In the genomic region with DNA sequence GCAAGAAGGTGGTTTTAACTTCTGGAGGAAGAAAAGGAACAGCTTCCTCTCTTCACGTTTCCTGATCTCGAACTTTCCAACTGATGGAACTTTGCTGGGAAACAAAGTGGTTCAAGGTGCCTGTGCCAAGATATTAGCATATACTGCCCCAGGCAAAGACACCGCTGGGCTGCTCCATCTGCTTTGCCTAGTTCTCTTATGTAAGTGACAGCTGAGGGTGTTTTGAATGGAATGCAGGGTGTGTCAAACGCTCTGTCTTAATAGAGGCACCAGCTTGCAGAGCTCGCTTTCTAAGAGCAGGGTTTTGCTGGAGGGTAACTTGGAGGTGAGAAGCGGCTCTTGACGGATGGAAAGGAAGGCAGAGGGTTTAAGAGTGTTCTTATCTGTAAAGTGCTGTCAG, we compare ENCODE assay signal across 9 mouse cellular contexts. TPM values are rescaled to one million over a fixed set of nuclear protein-coding genes. Genes with fewer than 3 reads are reported as not detected.
DNase-seq lines count a peak whose midpoint lies in the region; ATAC-seq and TF ChIP-seq lines count a peak whose summit lies in the region.
"Had no signal": no experiment of that assay in that cellular context is flagged by ENCODE, and none has a peak within 500 bp of the region (broad histone marks: within the 10 kb centered on the region; RNA-seq: fewer than 3 reads in every experiment).

No protein-coding gene starts in this region.

- H3K4me1 ChIP-seq in cerebellum, adult 2 months (ENCODE audit: control insufficient read depth, insufficient read depth, low read length): peaks cover 19% of the 10 kb centered on the region; the same call in 1 of the 2 replicates
- H3K4me1 ChIP-seq in embryonic facial prominence, embryonic 15.5 days: peaks cover 24% of the 10 kb centered on the region
- peaks cover 14% of the 10 kb centered on the region; the same call in 1 of the 2 replicates for H3K4me1 ChIP-seq in lung, embryonic 14.5 days (ENCODE audit: insufficient read depth)

- no peak for TF ChIP-seq POLR2A in cerebellum, adult 2 months (IDR thresholded peaks at IDR 0.05; ENCODE audit: borderline replicate concordance, insufficient read depth, low read length)

- H3K27ac ChIP-seq in cerebellum, adult 2 months (ENCODE audit: insufficient read depth, low read length): no peak overlapping the region
- 0 out of 2 replicates have a peak overlapping the region, but pooled peaks have one; percentile 25 for H3K27ac ChIP-seq in embryonic facial prominence, embryonic 15.5 days (replicated peaks)
- H3K27ac ChIP-seq in lung, embryonic 14.5 days (ENCODE audit: low read depth): no peak overlapping the region
- H3K27ac ChIP-seq: macrophage had no signal

- H3K9ac ChIP-seq in embryonic facial prominence, embryonic 15.5 days: no peak overlapping the region
- no peak overlapping the region for H3K9ac ChIP-seq in lung, embryonic 14.5 days

- no peaks in the 10 kb centered on the region for H3K36me3 ChIP-seq in embryonic facial prominence, embryonic 15.5 days
- H3K36me3 ChIP-seq in lung, embryonic 14.5 days (ENCODE audit: insufficient read depth): no peaks in the 10 kb centered on the region

- no peak for TF ChIP-seq CTCF in cerebellum, adult 2 months (IDR thresholded peaks at IDR 0.05; ENCODE audit: borderline replicate concordance, insufficient read depth, low read depth, low read length)
- no peak for TF ChIP-seq CTCF in lung, embryonic 14.5 days (IDR thresholded peaks at IDR 0.05; ENCODE audit: low read depth)

- 42% methylated on average over 7 of the region's 7 CpGs for WGBS in cerebellum, adult 2 months
- WGBS in embryonic facial prominence, embryonic 15.5 days: 6% methylated on average over 7 of the region's 7 CpGs
- 13% methylated on average over 7 of the region's 7 CpGs for WGBS in lung, embryonic 14.5 days

- 0 out of 2 replicates have a peak, but pooled peaks have one; percentile 45 for ATAC-seq in embryonic facial prominence, embryonic 15.5 days (ENCODE audit: insufficient number of reproducible peaks, low FRiP score, low TSS enrichment, low read depth)
- ATAC-seq in lung, embryonic 14.5 days (ENCODE audit: insufficient read depth): peak; percentile 70; the same call in 1 of the 2 replicates
- no peak for ATAC-seq in megakaryocyte progenitor cell, adult 5-6 weeks (replicated peaks; ENCODE audit: poor library complexity)
- no peak for ATAC-seq in CD4-positive, CD25-positive, alpha-beta regulatory T cell, adult 4 months

- no peak overlapping the region for H3K4me3 ChIP-seq in cerebellum, adult 2 months (replicated peaks; ENCODE audit: insufficient read depth, low read depth, low read length)
- no peak overlapping the region for H3K4me3 ChIP-seq in embryonic facial prominence, embryonic 15.5 days (replicated peaks)
- no peak overlapping the region for H3K4me3 ChIP-seq in lung, embryonic 14.5 days (ENCODE audit: low read depth, low read length)

- no peaks in the 10 kb centered on the region for H3K27me3 ChIP-seq in cerebellum, adult 2 months (ENCODE audit: control insufficient read depth, insufficient read depth, low read length)
- no peaks in the 10 kb centered on the region for H3K27me3 ChIP-seq in embryonic facial prominence, embryonic 15.5 days
- H3K27me3 ChIP-seq in lung, embryonic 14.5 days (ENCODE audit: insufficient read depth, low read length): no peaks in the 10 kb centered on the region

- no peaks in the 10 kb centered on the region for H3K9me3 ChIP-seq in embryonic facial prominence, embryonic 15.5 days (replicated peaks)
- H3K9me3 ChIP-seq in lung, embryonic 14.5 days (ENCODE audit: low read depth, low read length): no peaks in the 10 kb centered on the region

- H3K4me2 ChIP-seq in embryonic facial prominence, embryonic 15.5 days (replicated peaks): no peak overlapping the region
- H3K4me2 ChIP-seq in lung, embryonic 14.5 days: no peak overlapping the region

- DNase-seq in layer of hippocampus, adult 18-20 months (ENCODE audit: low spot score in 2 of 2): peak; percentile 48 to 80
- DNase-seq in layer of hippocampus, adult 9-10 months (ENCODE audit: low spot score): no peak
- peak; percentile 50 to 65 for DNase-seq in cerebellum, adult 2 months
- DNase-seq in lung, embryonic 14.5 days: peak; percentile 63
- DNase-seq in urinary bladder, postnatal 10 days (ENCODE audit: low spot score): no peak

RNA-seq across cellular contexts. Expression of a gene that starts 42.8 kb away (rescaled TPM):
- total RNA-seq in layer of hippocampus, adult 18-20 months (2021): 100 to 1,000 TPM; 109 to 111 TPM
- 99.5 and 99.6 TPM in 2 replicates for polyA plus RNA-seq in cerebellum, adult 2 months (2012; rRNA removed)
- polyA plus RNA-seq in embryonic facial prominence, embryonic 15.5 days (2015; fragmentation: Nextera tagmentation; extraction: Ambion mirVana): 22.5 and 26.3 TPM in 2 replicates
- polyA plus RNA-seq in lung, embryonic 14.5 days (2014; fragmentation: Nextera tagmentation; extraction: Ambion mirVana): 9.7 and 12.1 TPM in 2 replicates
- 0.05 TPM in 1 of 2 replicates, not detected in the other for total RNA-seq in megakaryocyte progenitor cell, adult 5-6 weeks (2015)
- 0.03 and 0.04 TPM in 2 replicates for total RNA-seq in megakaryocyte progenitor cell, adult 5-6 weeks (2017)
- polyA plus RNA-seq in CD4-positive, CD25-positive, alpha-beta regulatory T cell, adult 4 months (2017; shearing (Covaris generic)): not detected

Comparison
In these comparisons a context has a peak if more than half of its experiments do, and no peak if none do; other contexts are left out.
1. DNase-seq: peak in layer of hippocampus, adult 18-20 months (2 of 2), cerebellum, adult 2 months (2 of 2) and lung, embryonic 14.5 days (single experiment); none in layer of hippocampus, adult 9-10 months (single experiment) and urinary bladder, postnatal 10 days (single experiment).
2. ATAC-seq: peak in embryonic facial prominence, embryonic 15.5 days (single experiment) and lung, embryonic 14.5 days (single experiment); none in megakaryocyte progenitor cell, adult 5-6 weeks (single experiment) and CD4-positive, CD25-positive, alpha-beta regulatory T cell, adult 4 months (single experiment).
3. RNA of a gene that starts 42.8 kb away (polyA plus RNA-seq): 99.5 to 99.6 TPM in cerebellum, adult 2 months, 22.5 to 26.3 TPM in embryonic facial prominence, embryonic 15.5 days and 9.7 to 12.1 TPM in lung, embryonic 14.5 days; not detected in CD4-positive, CD25-positive, alpha-beta regulatory T cell, adult 4 months; every median in the first group is over 10 times any median in the second.